Mouse (Mus musculus): Measurements from ENCODE around the gene Snx6. TPM values are rescaled to one million over a fixed set of nuclear protein-coding genes. Genes with fewer than 3 reads are reported as not detected.
"Not testable (repeated sequence)": the region's sequence is repeated elsewhere in the genome, so short reads cannot be mapped to it uniquely, and the experiment has no call there.

Gene Snx6
- total RNA-seq, 2 experiments from 2014 or later = 32.3 to 32.8 TPM

- intact Hi-C loops (cut with DNase I) = no loop called here
- no peak for DNase-seq (ENCODE audit: low spot score)
Measured at GRCm38 (mm10) chr12:54806131-54806530, 10.6 kb upstream of the Snx6 start.

- no peak for DNase-seq (ENCODE audit: low spot score)
- intact Hi-C loops (cut with DNase I) = no loop called here
Measured at GRCm38 (mm10) chr12:54805254-54806002, 9.9 kb upstream of the Snx6 start.

- no peak for DNase-seq (ENCODE audit: low spot score)
- intact Hi-C loops (cut with DNase I) = no loop called here
Measured at GRCm38 (mm10) chr12:54803531-54803930, 8.0 kb upstream of the Snx6 start.

GRCm38 (mm10) chr12:54796516-54797195, 1.2 kb upstream of the Snx6 start:
- intact Hi-C loops (cut with DNase I) = no loop called here
- DNase-seq (ENCODE audit: low spot score) = no peak

GRCm38 (mm10) chr12:54794392-54794791, 1.1 kb downstream of the Snx6 start:
- no peak for DNase-seq (ENCODE audit: low spot score)
- intact Hi-C loops (cut with DNase I) = no loop called here

GRCm38 (mm10) chr12:54791465-54791864, 4.0 kb downstream of the Snx6 start:
- intact Hi-C loops (cut with DNase I) = no loop called here
- DNase-seq (ENCODE audit: low spot score) = no peak

GRCm38 (mm10) chr12:54789346-54790143, 6.0 kb downstream of the Snx6 start:
- intact Hi-C loops (cut with DNase I) = no loop called here
- peak; percentile 39 for DNase-seq (ENCODE audit: low spot score)

GRCm38 (mm10) chr12:54763624-54764023, 31.9 kb downstream of the Snx6 start:
- intact Hi-C loops (cut with DNase I) = no loop called here
- no peak for DNase-seq (ENCODE audit: low spot score)

- no peak for DNase-seq (ENCODE audit: low spot score)
- intact Hi-C loops (cut with DNase I) = no loop called here
Measured at GRCm38 (mm10) chr12:54760676-54761075, 34.8 kb downstream of the Snx6 start.

GRCm38 (mm10) chr12:54758846-54759245, 36.7 kb downstream of the Snx6 start:
- intact Hi-C loops (cut with DNase I) = no loop called here
- DNase-seq (ENCODE audit: low spot score) = no peak

GRCm38 (mm10) chr12:54748647-54749046, 46.9 kb downstream of the Snx6 start:
- DNase-seq (ENCODE audit: low spot score) = no peak
- intact Hi-C loops (cut with DNase I) = no loop called here

GRCm38 (mm10) chr12:54738661-54739243, 56.8 kb downstream of the Snx6 start:
- DNase-seq (ENCODE audit: low spot score); intact Hi-C loops (cut with DNase I): not testable (repeated sequence)

- intact Hi-C loops (cut with DNase I); DNase-seq (ENCODE audit: low spot score): not testable (repeated sequence)
Measured at GRCm38 (mm10) chr12:54737891-54738660, 57.4 kb downstream of the Snx6 start.

GRCm38 (mm10) chr12:54734307-54735131, 61.0 kb downstream of the Snx6 start:
- intact Hi-C loops (cut with DNase I); DNase-seq (ENCODE audit: low spot score): not testable (repeated sequence)

- DNase-seq (ENCODE audit: low spot score); intact Hi-C loops (cut with DNase I): not testable (repeated sequence)
Measured at GRCm38 (mm10) chr12:54729140-54730059, 66.1 kb downstream of the Snx6 start.

GRCm38 (mm10) chr12:54718871-54719786, 76.4 kb downstream of the Snx6 start:
- DNase-seq (ENCODE audit: low spot score); intact Hi-C loops (cut with DNase I): not testable (repeated sequence)

- DNase-seq (ENCODE audit: low spot score); intact Hi-C loops (cut with DNase I): not testable (repeated sequence)
Measured at GRCm38 (mm10) chr12:54717516-54717915, 78.0 kb downstream of the Snx6 start.

Measured in heart, postnatal 25 days (tissue).